Mouse (Mus musculus) embryo, embryonic 10.5 days (tissue): ENCODE results near the gene Olfml2b.

Experiments used
- DNase-seq: peaks from one replicate; pipeline ENCODE4 v3.0.0-alpha.2; 2015; ENCODE audit warnings: low spot score

The Olfml2b gene

DNA sequence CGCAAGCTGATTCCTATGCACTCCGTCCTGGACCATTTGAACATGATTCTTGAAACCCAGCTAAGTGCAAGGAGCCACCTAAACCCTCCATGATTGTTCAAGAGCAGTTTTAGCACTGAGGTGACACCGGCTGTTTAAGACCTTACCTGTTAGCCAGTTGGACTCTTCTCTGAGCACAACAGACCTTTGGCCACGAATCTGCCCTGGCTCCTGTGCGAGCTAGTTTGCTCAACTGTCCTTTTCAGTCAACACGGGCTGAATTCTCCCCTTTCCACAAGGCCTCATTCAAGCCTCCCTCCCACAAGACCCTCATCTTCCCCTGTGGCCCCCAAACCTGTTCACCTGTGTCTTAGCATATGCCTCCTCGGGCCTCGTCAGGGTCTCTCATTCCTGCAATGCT lies 52.7 kb downstream of the Olfml2b start:
- no peak for DNase-seq

DNA sequence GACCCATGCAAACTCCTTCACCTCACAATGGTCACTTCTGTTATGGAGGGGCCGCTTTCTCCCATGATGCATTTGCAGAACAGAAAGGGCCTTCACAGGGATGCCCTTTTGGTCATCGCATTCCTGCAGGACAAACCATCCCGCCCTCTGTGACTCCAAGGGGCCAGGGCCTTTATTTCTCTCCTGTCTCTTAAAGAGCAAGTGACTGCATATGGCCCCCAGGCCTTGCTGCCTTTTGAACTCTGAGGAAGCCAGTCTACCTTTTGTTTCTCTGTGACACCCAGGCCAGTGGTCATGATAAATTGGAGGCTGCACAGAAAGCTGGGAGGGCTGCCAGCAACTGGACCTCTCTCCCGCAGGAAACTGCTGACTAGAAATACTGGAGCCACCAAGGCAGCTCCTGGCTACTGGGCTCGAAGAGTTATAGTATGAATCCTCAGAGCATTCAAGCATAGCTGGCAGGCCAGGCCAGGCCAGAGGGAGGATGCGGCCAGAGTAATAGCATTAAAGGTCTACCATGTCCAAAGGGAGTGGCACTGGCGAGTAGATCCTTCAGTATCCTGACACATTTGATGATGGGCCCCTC lies 53.5 kb downstream of the Olfml2b start:
- peak; percentile 16 for DNase-seq

DNA sequence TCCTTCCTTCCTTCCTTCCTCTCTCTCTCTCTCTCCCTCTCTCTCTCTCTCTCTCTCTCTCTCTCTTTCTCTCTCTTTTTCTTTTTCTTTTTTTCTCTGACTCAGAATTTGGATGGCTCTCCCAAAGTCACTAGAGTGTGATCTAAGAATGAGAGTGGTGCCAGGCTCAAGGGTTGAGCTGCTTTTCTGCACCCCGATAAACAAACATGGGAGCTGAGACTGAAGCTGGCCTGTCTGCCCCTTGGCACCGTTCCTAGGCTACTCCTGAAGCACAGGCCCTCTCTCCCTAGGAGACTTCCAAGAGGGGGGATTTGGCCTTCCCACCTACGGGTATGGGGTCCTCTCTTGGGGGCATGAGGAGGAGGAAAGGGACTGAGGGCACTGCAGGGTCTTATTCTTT lies 54.4 kb downstream of the Olfml2b start:
- DNase-seq, result no peak

DNA sequence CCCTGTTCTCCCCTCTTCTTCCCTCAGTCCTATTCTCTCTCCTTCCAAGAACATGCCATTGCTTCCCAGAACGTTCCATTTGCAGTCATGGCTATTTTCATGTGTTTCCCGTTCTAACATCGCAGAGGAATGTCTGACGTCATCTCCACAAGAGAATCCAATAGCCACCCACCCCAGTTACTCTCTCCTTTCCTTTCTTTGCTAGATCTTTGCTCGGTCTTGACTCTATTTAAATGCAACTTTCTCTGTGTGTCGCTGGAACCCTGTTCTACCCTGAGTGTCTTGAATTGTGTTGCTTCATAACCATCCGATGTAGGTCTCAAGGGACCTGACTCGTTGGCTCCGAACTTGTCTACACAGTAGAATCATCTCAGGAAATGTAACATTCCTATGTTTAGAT lies 55.2 kb downstream of the Olfml2b start:
- no peak for DNase-seq

DNA sequence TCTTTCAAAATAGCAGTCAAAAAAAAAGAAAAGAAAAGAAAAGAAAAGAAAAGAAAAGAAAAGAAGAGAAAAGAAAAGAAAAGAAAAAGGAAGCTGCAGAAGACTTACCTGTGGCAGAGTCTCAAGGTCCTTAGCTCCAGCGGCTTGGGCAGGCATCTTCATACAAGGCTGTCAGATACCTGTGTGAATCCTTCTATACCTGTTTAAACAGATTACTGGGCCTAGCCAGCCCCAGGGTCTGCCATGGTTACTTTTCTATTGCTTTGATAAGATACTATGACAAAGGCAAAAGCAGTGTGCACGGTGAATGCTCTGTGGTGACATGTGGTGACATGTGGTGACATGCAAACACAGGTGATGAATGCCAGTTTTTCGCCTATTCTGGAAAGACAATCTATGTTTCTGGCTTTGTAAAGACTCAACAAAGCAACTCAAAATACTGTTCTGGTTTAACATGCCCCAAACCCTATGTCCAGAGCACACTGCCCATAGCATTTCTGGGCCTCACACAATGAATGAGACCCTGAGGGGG lies 56.2 kb downstream of the Olfml2b start:
- no peak for DNase-seq

DNA sequence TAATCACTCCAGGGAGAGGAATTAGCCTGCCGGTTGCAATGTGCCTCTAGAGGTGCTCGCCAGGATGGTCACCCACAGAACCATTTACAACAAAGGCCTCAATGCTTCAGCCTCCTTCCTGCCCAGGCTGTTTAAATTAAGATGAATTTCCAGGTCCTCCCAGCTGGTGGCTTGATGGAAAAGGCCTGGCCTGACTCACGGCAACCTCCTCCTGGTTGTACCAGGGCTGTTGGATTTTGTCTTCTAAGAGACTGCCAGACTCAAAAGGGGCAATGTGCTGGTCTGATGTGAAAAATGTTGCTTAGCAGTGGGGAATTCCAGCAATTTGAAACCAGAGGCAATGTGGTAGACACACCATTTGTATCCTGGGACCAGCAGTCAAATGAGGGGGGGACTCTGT lies 56.8 kb downstream of the Olfml2b start:
- DNase-seq, result peak; percentile 36

DNA sequence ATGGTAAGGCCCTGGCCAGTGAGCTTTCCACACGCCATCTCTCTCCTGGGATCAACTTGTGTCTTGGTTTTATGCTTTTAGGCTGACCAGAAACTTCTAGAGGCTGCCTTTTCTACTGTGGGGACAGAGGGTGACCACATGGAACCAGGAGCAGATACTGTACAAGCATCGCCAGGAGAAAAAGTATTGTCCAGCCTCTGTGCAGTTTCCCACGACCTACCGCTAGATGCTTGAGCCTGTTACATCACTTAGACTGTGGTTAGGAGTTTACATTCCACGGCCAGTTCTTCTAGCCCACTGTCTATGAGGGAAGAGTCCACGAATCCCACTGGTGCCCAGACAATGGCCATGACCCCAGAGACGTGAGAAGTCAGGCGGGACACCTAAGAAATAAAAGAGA lies 57.2 kb downstream of the Olfml2b start:
- DNase-seq, result no peak

DNA sequence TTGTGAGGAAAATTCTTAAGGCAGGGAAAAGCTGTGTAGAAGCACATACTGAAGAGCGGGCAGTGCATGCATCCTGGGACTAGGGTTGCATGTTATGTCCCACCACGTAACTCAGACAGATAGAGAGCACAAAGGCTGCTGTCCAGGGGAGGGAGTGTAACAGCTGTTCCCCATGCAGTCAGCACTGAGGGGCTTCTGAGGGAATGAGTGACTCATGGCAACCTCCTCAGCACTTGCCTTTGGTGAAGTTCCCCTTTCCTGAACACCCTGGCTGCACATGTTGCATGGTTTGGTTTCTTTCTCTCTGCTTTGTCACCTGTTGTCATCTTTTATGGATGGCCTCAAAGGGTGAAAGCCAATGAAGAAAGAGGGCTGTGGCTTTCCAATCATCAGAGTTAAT lies 57.9 kb downstream of the Olfml2b start:
- DNase-seq, result no peak

DNA sequence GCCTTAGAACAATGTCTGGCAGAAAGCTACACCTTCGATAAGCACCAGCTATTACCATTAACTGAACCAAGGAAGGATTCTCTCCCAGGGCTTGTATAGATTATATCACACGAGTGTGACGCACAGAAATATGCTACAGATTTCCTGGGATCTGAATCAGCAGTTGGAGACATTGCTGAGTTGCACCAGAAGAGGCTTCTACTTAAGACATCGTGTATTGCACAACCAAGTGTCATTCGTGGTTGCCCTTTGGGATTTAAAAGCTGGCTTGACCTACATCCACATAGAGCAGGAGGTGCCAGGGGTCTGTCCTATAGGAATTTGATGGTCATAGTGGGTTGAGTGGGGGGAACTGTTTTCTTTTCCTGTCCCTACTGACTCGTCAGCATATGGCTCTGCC lies 58.6 kb downstream of the Olfml2b start:
- DNase-seq, result no peak

DNA sequence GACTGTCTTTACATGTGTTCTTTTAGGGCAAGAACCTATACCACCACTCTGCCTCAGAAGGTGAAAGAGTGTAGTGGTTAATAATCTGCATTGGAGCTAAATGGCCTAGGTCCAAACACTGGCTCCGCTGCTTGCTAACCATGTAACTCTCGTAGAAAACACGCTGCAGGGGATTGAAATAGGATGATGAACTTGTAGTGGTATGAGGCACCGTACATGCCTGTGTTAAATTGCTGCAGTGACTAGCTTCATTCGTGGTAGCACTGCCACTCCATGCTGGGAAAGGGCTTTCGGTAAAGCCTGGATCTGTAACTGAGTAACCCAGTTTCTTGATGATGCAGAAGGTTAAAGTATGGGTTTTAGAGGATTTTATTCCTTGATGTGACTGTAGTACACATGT lies 59.8 kb downstream of the Olfml2b start:
- DNase-seq, result no peak

DNA sequence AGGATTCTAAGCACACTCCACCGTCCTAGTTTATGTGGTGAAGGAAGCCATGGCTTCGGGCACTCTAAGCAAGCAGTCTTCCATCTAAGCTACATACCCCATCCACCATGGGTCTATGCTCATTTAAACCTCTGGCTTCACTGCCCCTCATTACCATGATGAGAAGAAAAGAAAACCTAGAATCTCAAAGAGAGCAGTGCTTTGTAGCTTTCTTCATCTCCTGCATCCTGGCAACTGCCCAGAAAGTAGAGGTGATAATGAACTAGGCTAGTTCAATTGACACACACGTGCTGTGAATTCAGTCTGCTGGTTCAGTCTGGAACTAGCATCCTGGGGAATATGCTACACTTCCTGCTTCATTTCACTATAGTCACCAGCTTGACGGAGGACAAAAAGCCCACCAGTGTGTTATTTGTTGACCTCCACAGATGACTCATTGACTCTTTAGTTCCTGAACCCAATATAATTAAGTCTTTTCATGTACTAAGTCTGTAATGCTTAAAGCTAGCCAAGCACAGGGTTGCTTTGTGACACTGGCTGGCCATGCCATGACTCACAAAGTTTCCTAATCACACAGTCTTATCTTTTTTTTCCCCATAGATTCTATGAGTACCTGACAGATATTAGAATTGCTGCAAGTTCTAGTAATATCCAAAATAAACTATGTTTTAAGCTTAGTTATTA lies 60.7 kb downstream of the Olfml2b start:
- DNase-seq, result no peak

DNA sequence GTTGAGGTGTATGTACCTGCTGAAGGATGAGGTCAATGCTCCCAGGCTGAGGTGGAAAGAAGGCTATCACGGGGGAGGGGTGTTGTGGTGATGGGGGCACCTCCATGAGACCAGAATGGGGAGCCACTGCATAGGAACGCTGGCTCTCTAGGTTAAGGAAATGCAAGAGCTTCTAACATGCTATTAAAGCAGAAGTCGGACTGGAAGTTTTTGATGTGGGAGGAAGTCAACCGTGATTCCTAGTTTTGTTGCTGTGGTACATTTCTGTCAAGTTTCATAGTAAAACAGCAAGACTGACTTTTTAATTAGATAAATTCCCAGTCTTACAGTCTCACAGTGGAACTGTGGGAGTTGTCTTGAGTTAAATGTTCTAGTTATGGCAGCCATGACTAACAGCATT lies 61.7 kb downstream of the Olfml2b start:
- DNase-seq, result no peak

DNA sequence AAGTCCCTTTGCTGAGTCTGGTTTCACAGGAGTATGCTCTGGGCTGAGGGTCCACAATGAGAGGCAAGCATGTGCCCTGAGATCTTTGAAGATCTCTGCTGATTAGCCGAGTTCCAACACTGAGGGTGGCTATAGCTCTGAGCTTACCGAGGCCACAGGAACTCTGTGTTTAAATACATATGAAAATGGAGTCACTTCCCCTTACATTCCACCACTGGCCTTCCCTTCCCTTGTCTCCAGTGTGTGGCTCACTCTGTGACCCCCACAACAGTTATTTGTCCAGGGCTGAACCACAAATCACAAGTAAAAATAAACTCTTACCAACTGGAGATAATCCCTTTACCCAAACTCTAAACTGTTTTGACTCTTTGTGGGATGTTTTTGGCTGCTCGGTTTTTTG lies 64.7 kb downstream of the Olfml2b start:
- DNase-seq, result no peak

DNA sequence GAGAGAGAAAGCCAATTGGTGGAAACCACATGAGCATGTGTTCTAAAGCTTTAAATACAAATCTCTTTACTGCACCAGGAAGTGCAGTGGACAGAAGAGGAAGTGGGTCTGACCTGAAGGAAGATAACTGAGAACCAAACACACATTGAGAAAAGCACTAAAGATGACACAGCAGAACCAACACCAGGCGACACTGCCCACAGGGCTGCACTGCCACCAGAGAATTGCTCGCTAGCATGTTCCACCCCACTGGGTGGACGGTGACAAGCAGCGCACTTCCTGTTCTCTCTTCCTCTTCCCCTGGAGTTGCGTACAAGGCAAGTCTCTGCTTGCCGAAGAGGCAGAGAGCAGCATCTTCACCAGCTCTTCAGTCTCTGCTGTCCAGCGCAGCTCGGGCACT lies 65.1 kb downstream of the Olfml2b start:
- no peak for DNase-seq

DNA sequence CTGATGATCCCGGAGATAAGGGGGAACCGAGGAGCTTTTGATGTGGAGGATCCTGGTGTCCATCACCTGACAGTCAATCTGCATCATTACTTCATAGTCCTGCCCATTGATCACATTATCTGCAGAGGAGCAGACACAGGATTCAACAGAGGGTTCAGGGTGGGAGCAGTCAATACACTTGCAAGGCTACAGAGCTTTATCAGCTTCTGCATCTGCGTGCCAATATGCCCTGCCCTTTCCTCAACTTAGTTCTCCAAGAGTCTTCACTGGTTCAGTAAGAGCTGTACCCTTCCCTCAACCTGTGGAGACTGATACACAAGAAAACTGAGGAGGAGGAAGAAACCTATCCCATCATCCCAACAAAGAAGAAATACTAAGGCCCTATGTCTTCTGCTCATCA lies 65.6 kb downstream of the Olfml2b start:
- DNase-seq, result no peak

DNA sequence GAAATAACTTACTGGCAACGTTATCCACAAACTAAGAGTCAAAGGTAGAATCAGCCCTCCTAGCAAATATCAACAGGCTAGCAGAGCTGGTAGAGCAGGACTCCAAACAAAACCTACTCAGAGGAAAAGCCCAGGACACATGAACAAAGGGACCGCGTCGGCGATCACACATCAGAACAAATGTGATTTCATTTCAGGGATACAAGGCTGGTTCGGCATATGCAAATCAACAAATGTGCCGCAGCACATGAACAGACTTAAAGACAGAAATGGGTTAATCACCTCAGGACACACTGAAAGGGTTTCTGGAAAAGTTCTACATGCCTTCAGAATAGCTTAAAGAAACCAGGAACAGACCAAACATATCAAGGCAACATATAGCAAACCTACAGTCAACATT lies 67.4 kb downstream of the Olfml2b start:
- no peak for DNase-seq

DNA sequence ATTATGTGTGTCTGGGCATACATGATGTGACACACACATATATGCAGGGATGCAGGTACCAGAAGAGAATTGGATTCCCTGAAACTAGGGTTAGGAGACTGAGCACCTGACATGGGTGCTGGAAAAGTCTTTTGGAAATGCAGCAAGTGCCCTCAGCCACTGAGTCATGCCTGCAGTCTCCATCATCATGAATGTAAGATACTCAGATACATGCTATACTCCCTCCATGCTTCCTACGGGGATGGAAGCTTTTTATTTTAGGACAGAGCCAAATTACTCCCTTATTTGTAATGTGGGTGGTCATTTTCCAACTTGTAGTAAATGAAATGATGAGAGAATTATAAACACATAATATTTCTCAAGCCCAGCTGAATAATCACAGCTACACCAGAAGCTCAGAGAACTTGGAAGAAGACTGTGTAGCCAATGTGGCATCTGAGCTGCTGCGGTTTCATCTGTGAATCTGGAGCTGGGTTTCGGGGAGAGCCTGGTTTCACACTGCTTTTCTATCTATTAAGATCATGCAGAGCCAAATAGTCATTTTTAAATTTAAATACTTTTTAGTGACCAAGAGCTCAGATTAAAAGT lies 73.0 kb downstream of the Olfml2b start:
- DNase-seq, result no peak

DNA sequence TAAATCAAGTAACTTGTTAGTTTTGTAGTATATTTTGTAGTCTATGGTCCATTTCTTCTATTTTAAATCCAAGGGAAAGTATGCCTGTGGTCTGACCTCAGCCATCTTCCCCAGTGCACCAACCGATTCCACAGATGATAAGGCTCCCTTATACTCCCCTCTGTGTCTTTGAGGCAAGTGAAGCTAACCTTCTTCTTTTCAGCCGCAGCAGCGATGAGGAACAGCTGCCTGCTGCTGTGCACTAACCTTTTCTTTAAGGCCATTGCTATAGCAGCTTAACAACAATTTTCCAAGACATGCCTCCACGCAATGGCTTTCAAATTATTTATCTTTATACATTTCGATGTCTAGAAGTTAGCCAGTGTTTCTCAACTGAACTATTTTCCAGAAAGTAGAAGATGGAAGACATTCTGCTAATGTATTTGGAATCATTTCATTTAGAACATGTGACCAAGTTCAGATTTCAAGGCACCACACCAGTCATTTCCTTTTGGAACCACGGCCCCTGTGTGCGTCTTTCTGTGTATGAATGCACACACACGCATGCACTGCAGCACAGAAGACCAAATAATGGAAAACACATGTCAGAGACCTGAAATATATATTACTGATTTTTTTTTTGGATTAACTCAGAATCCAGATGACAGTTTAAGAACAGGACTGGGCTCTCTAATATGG lies 73.9 kb downstream of the Olfml2b start:
- DNase-seq, result no peak

DNA sequence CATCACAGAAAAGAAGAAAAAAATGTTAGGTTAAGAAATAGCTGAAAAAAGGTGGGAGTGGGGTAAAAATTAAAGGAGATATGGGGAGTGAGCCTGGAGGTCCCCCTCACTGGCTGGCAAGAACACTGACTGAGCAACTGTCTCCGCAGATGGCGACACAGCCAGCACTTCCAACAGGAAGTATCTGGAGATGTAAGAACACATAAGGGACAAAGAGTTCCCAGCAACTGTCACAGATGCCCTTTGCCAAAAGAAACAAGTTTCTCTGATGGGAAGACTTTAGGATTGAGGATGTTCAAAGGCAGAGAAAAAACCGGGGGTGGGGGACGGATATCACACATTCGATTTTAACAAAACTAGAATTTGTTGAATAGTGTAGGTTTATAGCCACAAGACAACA lies 77.2 kb downstream of the Olfml2b start:
- no peak for DNase-seq

DNA sequence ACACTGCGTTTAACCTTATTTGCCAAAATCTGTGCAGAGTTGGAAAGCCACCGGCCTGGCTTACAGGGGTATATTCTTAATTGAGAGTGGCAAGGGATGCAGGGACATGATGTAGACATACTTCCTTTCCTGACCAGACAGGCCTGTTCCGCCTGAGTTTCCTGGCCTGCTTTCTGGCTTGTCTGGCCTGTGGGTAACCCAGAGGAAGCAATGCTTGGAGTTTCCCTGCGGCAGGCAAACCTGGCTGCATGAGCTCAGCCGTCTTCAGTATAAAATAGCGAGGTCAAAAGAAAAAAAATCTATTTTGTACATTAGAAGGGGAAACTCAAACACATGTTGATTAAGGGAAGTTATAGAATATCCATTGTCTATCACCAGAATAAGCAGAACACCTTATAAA lies 84.2 kb downstream of the Olfml2b start:
- no peak for DNase-seq

DNA sequence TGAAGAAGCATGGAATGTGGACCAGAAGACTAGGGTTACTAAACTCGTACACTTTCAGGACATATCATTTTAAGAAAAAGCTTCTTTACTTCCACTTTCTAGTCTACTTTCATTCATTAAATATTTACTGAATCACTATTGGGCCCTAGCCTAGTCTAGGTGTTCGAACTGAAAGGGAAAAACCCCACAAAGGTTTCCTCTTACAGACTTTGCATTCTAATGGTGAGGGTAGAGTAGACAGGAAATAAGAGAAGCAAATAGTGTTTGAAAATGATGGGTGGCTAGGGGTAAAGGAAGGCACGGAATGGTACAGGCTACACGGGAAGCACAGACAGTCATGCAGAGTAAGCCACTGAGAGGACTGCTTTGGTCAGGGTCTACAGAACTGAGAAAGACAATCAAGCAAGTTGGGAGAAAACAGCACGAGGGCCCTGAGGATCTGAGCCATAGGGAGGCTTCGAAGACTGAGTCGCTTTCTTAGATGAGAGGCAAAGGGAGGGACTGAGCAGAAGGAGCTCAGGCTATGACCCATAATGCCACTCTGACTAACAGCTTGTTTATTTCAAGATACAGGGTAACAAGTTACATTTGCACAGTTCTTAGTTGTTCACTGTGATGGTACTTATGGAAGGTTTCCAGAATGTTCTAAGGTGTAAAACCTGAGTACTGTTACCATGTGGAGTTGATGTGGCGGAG lies 85.1 kb downstream of the Olfml2b start:
- no peak for DNase-seq

DNA sequence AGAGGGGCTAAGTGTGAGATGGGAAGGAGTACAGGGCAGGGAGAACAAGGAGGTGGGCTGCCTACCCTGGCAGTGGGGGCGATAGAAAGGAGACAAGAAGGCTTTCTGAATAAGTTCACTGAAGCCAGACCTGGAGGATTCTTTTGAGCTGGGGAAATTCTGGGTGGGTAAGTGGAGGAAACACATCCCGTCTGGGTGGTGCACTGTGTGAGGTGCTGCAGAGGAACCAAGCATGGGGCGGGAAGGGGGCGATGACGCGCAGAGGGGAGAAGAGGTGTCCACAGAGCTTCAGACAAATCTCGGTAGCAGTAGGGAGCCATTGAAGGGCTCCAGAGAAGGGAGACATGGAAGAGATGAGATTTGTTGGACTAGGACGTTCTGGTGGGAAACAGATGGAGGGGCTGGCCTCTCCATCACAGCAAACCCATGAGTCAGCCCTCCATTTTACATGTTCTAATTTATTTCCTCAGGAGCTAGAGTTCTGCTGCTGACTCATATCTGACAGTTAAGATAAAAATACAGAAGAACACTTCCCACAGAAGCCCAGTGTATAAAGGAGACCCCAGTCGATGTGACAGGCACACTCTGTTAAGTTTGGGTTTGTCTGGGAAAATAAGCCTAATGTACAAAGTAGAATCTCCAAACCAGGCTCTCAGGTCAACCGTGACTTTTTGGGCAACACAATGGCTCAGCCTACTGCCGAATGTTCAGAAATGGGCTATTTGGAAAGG lies 87.7 kb downstream of the Olfml2b start:
- no peak for DNase-seq
